Mouse (Mus musculus) left cerebral cortex, postnatal 14 days (tissue): ENCODE measurements around the gene Gm17542. TPM values are rescaled to one million over a fixed set of nuclear protein-coding genes. Genes with fewer than 3 reads are reported as not detected.
"Not testable (repeated sequence)": the region's sequence is repeated elsewhere in the genome, so short reads cannot be mapped to it uniquely, and the experiment has no call there.

Source experiments
- DNase-seq, 2 experiments: peaks; one replicate each; pipeline ENCODE4 v3.0.0; 2021 to 2022; ENCODE audit warnings: low spot score in 2 of 2, mixed read lengths in 1 of 2
- intact Hi-C: fragments of 180-260 bp; cut with DNase I; formaldehyde crosslinking; loops from one replicate; pipeline ENCODE4 v1.15.1; 2025
- long read RNA-seq, 2 experiments: library from polyadenylated mRNA; stranded (forward); transcript quantifications; one replicate each; pipeline ENCODE4 v2.0.0; 2021
- total RNA-seq, 2 experiments: library from RNA; stranded (reverse); gene quantifications; 2 replicates each; pipeline ENCODE4 v1.2.3; 2021

Gene Gm17542
- total RNA-seq: not detected
- long read RNA-seq, experiment 1: 0 reads
- long read RNA-seq, experiment 2: 0 reads

DNA sequence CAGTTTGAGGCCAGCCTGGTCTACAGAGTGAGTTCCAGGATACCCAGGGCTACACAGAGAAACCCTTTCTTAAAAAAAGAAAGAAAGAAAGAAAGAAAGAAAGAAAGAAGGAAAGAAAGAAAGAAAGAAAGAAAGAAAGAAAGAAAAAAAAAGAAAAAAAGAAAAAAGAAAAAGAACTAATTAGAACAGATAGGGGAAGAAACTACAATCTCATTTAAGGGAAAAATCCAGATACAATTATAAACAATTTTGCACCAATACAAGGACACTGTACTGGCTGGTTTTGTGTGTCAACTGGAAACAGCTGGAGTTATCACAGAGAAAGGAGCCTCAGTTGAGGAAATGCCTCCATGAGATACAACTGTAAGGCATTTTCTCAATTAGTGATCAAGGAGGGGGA, at the start of gene Gm17542:
Gm17542 (minus strand) TSS at position 101 of the 400 bp plus-strand sequence.
- DNase-seq, intact Hi-C loops: not testable (repeated sequence)

DNA sequence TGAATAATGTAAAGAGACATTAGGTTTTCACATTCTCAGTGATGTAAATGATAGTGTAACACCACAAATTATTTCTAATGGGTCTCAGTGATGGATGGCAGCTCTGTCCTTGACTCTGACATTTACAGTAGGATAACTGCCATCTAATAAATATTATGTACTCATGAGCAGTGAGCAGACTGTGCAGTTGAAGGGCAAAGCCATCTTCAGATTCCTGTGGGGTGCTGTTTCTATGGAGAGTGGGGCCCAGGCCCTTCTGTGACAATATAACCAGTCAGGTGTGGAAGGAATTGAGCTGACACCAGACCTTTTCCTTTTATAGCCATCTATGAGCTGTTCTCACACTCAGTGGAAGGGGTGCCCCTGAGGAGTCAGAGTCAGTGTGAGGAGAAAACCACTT, 21.8 kb upstream of the Gm17542 start:
- DNase-seq: no peak
- intact Hi-C loops: no loop called here

DNA sequence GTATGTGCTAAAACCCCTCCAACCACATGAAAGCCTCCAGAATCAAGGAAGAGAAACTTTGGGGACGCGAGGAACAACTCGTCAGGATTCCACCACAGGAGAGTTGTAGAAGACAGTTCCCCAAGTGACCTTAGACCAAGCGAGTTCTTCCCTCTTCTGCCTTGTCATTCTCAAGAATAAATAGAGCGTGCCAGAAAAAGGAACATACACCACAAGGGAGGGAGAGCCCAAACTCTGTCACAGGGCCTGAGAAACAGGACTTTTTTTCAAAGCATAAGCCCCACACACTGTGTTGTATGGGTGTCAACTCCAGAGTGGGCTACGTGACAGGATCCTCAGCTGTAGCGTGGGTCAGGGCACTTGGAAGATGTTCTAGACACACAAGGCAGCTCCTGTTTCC, 20.1 kb upstream of the Gm17542 start:
- no peak for DNase-seq
- intact Hi-C loops: no loop called here

DNA sequence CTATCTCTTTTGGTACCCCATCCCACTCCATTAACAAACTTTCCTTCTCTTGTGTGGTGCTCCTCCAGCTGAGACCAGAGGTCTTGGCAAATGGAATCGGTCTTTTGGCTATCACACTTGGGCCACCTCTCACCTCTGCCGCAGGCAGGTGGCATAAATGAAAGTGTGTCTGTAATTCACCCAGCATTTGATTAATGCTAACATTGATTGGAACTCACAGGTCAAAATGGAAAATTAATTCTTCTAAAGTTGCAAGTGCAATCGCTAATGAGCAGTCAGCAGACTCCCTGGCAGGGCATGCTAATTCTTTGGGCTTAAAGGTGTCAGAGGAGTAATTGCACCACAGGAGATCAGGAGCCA, 3.2 kb downstream of the Gm17542 start:
- intact Hi-C loops: no loop called here

GRCm38 (mm10) chr10:58713855-58714788, 3.9 kb downstream of the Gm17542 start:
- DNase-seq: no peak
- intact Hi-C loops: no loop called here

More for the DNA sequence above, 3.2 kb downstream of the Gm17542 start:
- DNase-seq: no peak

DNA sequence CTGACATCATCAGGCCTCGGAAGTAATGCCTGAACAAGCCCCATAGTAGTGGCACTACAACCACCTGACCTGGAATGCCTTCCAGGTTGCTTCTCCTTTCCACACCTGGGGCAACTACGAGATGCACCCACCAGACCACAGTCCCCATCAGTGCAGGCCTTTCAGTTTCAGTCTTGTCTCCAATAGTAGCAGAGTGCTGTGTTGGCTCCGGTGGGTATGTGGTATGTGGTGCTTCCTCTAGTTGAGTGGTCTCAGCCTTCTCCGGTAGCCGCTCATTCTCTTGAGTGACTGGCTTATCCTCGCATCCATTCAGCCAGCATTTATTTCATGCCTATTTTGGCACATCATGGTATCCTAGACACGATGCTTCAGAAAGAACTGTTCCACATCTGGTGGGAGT, 4.8 kb downstream of the Gm17542 start:
- intact Hi-C loops: no loop called here
- DNase-seq: no peak

- no peak for DNase-seq
- intact Hi-C loops: no loop called here
Observed at GRCm38 (mm10) chr10:58709021-58709420, 9.0 kb downstream of the Gm17542 start.

GRCm38 (mm10) chr10:58700578-58700977, 17.4 kb downstream of the Gm17542 start:
- intact Hi-C loops: no loop called here
- no peak for DNase-seq

- intact Hi-C loops: no loop called here
- no peak for DNase-seq
Observed at GRCm38 (mm10) chr10:58700160-58700559, 17.9 kb downstream of the Gm17542 start.

DNA sequence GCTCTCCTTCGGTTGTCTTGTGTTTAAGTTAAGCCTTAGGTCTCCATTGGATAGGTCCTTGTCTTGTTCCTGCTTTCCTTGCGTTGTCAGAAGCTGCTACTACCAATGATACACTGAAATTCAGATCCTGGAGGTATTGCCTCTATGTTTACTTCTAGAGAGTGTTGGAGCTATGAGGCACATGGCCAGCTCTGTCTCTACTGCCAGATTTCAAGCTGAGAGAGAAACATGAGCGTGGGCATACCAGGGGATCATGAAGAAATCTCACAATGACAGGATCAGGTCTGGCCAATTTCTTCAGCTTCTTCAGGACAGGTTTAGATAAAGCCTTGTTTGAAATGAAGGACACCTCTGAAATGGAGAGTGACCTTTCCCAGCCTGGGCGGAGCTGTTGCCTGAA, 19.1 kb downstream of the Gm17542 start:
- no peak for DNase-seq
- intact Hi-C loops: no loop called here

- intact Hi-C loops: no loop called here
- no peak for DNase-seq
Observed at GRCm38 (mm10) chr10:58691051-58691450, 27.0 kb downstream of the Gm17542 start.

DNA sequence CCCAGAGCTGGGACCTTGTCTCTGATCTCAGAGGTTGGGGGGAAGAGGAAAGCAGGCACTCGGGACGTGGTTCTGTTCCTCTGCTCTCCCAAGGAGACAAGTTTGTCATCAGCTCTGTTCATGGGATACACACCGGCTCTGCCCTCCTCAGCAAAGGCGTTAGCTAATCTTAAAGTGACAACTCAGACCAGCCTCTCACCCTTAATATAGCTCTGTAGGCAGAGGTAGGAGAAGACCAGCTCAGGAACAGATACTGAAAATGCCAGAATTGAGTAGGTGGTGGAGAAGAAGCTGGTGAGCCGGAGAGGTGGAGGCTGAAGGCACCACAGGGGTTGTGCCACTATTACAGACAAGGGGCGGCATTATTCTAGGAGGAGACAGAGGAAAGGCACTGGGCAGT, 38.7 kb downstream of the Gm17542 start:
- DNase-seq: no peak
- intact Hi-C loops: loop anchor here (10.0 kb wide), 1 partner anchor 126 kb away; no protein-coding TSS in a partner anchor

- DNase-seq: peak; percentile 73 to 79
- intact Hi-C loops: loop anchor here (2.0 to 10.0 kb wide), 2 partner anchors 49 to 129 kb away; no protein-coding TSS in a partner anchor
Observed at GRCm38 (mm10) chr10:58675533-58675932, 42.5 kb downstream of the Gm17542 start, which contains the start of gene Edar. TSS of gene Edar (minus strand) at chr10:58675654.

- peak; percentile 70 to 87 for DNase-seq
- intact Hi-C loops: loop anchor here (2.0 to 10.0 kb wide), 3 partner anchors 47 to 131 kb away; no protein-coding TSS in a partner anchor
Observed at GRCm38 (mm10) chr10:58673278-58674061, 44.5 kb downstream of the Gm17542 start.

GRCm38 (mm10) chr10:58672557-58673277, 45.3 kb downstream of the Gm17542 start:
- intact Hi-C loops: loop anchor here (5.0 to 10.0 kb wide), 2 partner anchors 115 to 132 kb away; no protein-coding TSS in a partner anchor
- DNase-seq: no peak

DNA sequence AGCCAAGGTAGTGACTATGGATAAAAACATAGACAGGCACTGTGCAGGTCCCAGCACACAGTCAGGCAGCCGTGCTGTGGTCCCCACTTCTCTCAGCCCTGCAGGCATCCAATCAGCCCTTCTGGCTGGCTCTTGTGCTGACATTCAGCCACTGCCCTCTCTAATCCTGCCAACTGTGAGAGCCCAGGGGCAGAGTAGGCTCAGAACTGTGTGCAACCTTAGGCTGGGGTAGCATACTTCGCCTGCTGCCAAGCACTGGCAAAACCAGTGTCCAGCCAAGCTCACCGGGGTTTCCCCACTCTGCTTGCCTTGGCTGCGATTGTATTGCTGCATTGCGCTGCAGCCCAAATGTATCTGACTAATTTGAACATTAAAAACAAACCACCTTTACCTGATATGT, 54.1 kb downstream of the Gm17542 start:
- no peak for DNase-seq
- intact Hi-C loops: no loop called here
